Mouse (Mus musculus) forebrain, postnatal 0 days (tissue): ENCODE measurements around the gene Cd99l2. TPM values are rescaled to one million over a fixed set of nuclear protein-coding genes. Genes with fewer than 3 reads are reported as not detected.
A peak's percentile ranks its signal among the peaks of the same experiment; 100 is the strongest.
"Not testable (repeated sequence)": the region's sequence is repeated elsewhere in the genome, so short reads cannot be mapped to it uniquely, and the experiment has no call there.

Experiments used
- ATAC-seq: fragments of 200-750 bp; cut with Nextera tagmentation; 2 replicates; pipeline ENCODE4 v1.8.0; 2017; ENCODE audit warnings: mild to moderate bottlenecking, moderate library complexity
- DNase-seq: peaks from one replicate; pipeline ENCODE4 v3.0.0-alpha.2; 2015
- H3K27ac ChIP-seq: fragments of 300-500 bp; sonication (generic); 2 replicates; pipeline ENCODE4 v1.5.1; 2014; ENCODE audit warnings: low read depth, mild to moderate bottlenecking, antibody characterized with exemption, low read length, moderate library complexity, mixed read lengths
- H3K27me3 ChIP-seq: fragments of 300-500 bp; sonication (generic); 2 replicates; pipeline ENCODE4 v1.6.1; 2014; ENCODE audit warnings: mild to moderate bottlenecking, low read length, mixed read lengths; ENCODE audit not compliant: insufficient read depth
- H3K36me3 ChIP-seq: fragments of 300-500 bp; sonication (generic); 2 replicates; pipeline ENCODE4 v1.6.1; 2014; ENCODE audit warnings: mild to moderate bottlenecking, moderate library complexity; ENCODE audit not compliant: insufficient read depth
- H3K4me1 ChIP-seq: fragments of 300-500 bp; sonication (generic); 2 replicates; pipeline ENCODE4 v1.6.1; 2014; ENCODE audit warnings: antibody characterized with exemption; ENCODE audit not compliant: insufficient read depth
- H3K4me2 ChIP-seq: fragments of 300-500 bp; sonication (generic); 2 replicates; pipeline ENCODE4 v1.6.1; 2014; ENCODE audit warnings: low read depth, mild to moderate bottlenecking, moderate library complexity
- H3K4me3 ChIP-seq: fragments of 300-500 bp; sonication (generic); 2 replicates; pipeline ENCODE4 v1.5.1; 2014; ENCODE audit warnings: low read depth, low read length, mixed read lengths
- H3K9ac ChIP-seq: fragments of 300-500 bp; sonication (generic); 2 replicates; pipeline ENCODE4 v1.6.1; 2014; ENCODE audit warnings: mild to moderate bottlenecking
- H3K9me3 ChIP-seq: fragments of 300-500 bp; sonication (generic); 2 replicates; pipeline ENCODE4 v1.6.1; 2016; ENCODE audit warnings: low read length
- CTCF ChIP-seq: sonication (generic); IDR thresholded peaks from 2 replicates; pipeline ENCODE4 v1.5.1; 2016; ENCODE audit warnings: antibody characterized with exemption, control low read depth, low read depth
- WGBS: fragments of 180-500 bp; shearing (Covaris S2); extraction: QIAGEN DNeasy Blood & Tissue Kit; methylation state at CpG from one replicate; pipeline ENCODE4 v1.1.7; 2014; 5-methylcytosine and 5-hydroxymethylcytosine counted together
- polyA plus RNA-seq: library from polyadenylated mRNA; unstranded; fragments of >200 nt; fragmentation: Nextera tagmentation; extraction: Ambion mirVana; gene quantifications from 2 replicates; pipeline ENCODE4 v1.2.1, GENCODE M21; 2015
- total RNA-seq: library from RNA; depleted of rRNA; stranded (reverse); fragments of >200 nt; gene quantifications from 2 replicates; pipeline ENCODE4 v1.2.3, GENCODE M21; 2014

Gene Cd99l2
- total and polyA plus RNA-seq, 2 experiments from 2014 or later = 61.1 to 94.8 TPM

DNA sequence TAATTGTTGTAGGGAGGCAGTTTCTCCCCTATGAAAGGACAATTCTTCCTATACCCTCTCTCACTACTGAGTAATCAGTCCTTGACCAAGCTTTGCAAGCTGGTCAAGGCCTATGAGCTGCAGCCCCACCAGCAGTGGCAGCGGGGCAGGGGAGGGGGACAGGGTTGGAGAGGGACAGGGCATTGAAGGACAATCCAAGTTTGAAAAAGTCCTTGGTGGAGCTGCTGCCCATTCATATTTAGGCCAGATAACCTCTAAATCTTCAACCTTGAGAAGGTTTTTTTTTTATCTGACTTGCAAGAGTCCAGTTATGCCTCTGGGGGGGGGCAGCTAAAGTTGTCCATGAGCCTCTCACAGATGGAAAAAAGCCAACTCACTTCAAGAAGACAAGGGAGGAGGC, 34.8 kb upstream of the Cd99l2 start:
- no peak overlapping the region for H3K4me3 ChIP-seq
- WGBS = 77% methylated on average over 1 of the region's 1 CpGs
- H3K4me2 ChIP-seq = no peak overlapping the region
- no peaks in the 10 kb centered on the region for H3K36me3 ChIP-seq
- DNase-seq (no peak), ATAC-seq (no peak)
- no peak overlapping the region for H3K9ac ChIP-seq
- H3K27ac ChIP-seq = no peak overlapping the region
- no peaks in the 10 kb centered on the region for H3K27me3 ChIP-seq
- no peak for TF ChIP-seq CTCF
- H3K4me1 ChIP-seq = no peaks in the 10 kb centered on the region
- no peaks in the 10 kb centered on the region for H3K9me3 ChIP-seq

DNA sequence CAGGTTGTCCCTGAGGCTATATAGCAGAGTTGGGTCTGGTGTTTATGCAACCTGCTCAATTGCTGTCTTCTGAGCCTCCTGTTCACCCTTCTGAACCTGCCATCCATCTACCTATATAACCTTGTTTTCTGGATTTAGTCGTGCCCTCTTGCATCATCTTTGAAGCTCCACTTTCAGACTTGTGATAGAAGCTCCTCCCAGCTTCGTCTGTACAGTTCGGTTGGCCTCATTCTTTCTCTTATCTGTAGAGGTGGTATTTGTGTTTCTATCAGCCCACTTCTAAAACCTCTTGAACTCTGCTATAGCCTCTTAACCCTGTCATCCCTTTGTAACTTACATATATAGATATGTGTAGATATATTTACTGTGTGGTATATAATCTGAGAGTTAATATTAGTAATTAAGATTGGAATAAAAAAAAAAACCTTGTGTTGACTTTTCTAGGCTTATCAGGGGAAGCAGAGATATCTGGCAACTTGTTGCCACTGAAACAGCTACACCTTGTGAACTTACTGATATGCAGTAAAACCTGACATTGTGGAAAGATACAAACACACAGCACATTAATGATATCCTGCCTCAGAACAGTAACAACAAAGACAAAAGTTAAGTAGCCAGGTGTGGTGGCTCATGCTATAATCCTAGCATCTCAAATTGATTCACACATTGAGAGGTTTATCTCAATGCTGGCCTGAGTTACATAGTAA, 33.1 kb upstream of the Cd99l2 start:
- DNase-seq (no peak), ATAC-seq (no peak)
- Histone ChIP-seq H3K27ac (no peak overlapping the region), H3K4me1 (no peaks in the 10 kb centered on the region), H3K9ac (no peak overlapping the region), H3K4me2 (no peak overlapping the region), H3K36me3 (no peaks in the 10 kb centered on the region), H3K9me3 (no peaks in the 10 kb centered on the region), H3K4me3 (no peak overlapping the region), H3K27me3 (no peaks in the 10 kb centered on the region)
- WGBS = 81% methylated on average over 3 of the region's 3 CpGs
- no peak for TF ChIP-seq CTCF

DNA sequence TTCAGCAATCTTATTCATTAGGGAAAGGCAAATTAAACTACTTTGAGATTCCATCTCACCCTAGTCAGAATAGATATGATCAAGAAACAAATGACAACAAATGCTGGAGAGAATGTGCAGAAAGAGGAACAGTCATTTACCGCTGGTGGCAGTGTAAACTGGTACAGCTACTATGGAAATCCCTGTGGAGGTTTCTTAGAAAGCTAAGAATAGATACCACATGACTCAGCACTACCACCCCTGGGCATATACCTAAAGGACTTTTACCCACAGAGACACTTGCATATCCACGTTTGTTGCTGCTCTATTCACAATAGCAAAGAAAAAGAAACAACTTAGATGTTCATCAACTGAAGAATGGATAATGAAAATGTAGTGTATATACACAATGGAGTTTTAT, 31.7 kb upstream of the Cd99l2 start:
- no peak overlapping the region for H3K4me3 ChIP-seq
- DNase-seq = no peak
- no peak overlapping the region for H3K4me2 ChIP-seq
- no peak overlapping the region for H3K27ac ChIP-seq
- 67% methylated on average over 2 of the region's 2 CpGs for WGBS
- no peaks in the 10 kb centered on the region for H3K4me1 ChIP-seq
- ATAC-seq = no peak
- no peaks in the 10 kb centered on the region for H3K36me3 ChIP-seq
- no peak overlapping the region for H3K9ac ChIP-seq
- TF ChIP-seq CTCF = no peak
- no peaks in the 10 kb centered on the region for H3K27me3 ChIP-seq
- no peaks in the 10 kb centered on the region for H3K9me3 ChIP-seq

DNA sequence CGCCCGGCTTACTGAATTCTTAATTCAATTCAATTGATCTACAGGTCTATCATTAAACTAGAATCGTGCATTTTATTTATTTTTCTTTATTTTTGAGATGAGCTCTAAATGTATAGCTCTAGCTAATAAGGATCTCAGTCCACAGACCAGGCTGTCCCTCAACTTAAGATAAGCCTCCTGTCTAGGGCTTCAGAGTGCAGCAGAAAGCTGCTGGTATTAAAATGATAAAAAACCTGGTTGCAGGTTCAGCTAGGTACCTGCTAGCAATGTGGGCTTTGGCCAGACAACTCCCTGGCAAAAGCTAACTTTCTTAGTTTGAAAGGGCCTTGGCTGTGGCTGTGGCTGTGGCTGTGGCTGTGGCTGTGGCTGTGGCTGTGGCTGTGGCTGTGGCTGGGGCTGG, 30.2 kb upstream of the Cd99l2 start:
- H3K4me2 ChIP-seq = no peak overlapping the region
- no peak for DNase-seq
- 87% methylated on average over 3 of the region's 3 CpGs for WGBS
- ATAC-seq = no peak
- H3K36me3 ChIP-seq = no peaks in the 10 kb centered on the region
- no peaks in the 10 kb centered on the region for H3K9me3 ChIP-seq
- no peaks in the 10 kb centered on the region for H3K4me1 ChIP-seq
- no peak for TF ChIP-seq CTCF
- no peaks in the 10 kb centered on the region for H3K27me3 ChIP-seq
- no peak overlapping the region for H3K4me3 ChIP-seq
- H3K9ac ChIP-seq = no peak overlapping the region
- no peak overlapping the region for H3K27ac ChIP-seq

DNA sequence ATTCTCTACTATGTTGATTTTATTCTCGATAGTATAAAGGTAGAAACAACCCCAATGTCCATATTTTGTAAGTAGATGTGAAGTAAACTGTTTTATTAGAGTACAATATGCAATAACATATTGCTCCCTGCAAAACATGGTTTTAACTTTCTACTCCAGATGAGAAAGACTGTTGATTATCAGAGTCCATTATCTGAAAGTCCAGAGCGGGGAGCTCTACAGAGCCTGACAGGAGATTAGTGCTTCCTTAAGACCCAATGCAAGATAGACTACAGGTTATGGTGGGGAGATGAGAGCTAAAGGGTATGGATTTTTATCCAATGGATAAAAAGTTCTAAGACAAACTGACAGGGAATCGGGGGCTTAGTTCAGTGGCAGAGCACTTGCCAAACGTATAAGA, 26.6 kb upstream of the Cd99l2 start:
- no peaks in the 10 kb centered on the region for H3K36me3 ChIP-seq
- no peak overlapping the region for H3K9ac ChIP-seq
- no peaks in the 10 kb centered on the region for H3K27me3 ChIP-seq
- no peak overlapping the region for H3K4me2 ChIP-seq
- ATAC-seq (no peak), DNase-seq (no peak)
- H3K4me1 ChIP-seq = no peaks in the 10 kb centered on the region
- no peak for TF ChIP-seq CTCF
- no peak overlapping the region for H3K27ac ChIP-seq
- no peak overlapping the region for H3K4me3 ChIP-seq
- 76% methylated on average over 4 of the region's 4 CpGs for WGBS
- no peaks in the 10 kb centered on the region for H3K9me3 ChIP-seq

DNA sequence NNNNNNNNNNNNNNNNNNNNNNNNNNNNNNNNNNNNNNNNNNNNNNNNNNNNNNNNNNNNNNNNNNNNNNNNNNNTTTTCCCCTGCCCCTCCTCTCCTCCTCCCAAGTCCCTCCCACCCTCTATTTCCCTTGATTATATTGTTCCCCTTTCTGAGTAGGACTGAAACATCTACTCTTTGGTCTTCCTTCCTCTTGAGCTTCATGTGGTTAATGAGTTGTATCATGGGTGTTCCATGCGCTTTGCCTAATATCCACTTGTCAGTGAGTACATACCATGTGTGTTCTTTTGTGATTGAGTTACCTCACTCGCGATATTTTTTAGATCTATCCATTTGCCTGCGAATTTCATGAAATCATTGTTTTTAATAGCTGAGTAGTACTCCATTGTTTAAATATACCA, 13.9 kb upstream of the Cd99l2 start:
- H3K9ac ChIP-seq, H3K4me1 ChIP-seq, H3K27me3 ChIP-seq, H3K4me3 ChIP-seq, H3K36me3 ChIP-seq, DNase-seq, H3K4me2 ChIP-seq, H3K27ac ChIP-seq, H3K9me3 ChIP-seq, ATAC-seq: not testable (repeated sequence)
- WGBS = 90% methylated on average over 4 of the region's 4 CpGs

DNA sequence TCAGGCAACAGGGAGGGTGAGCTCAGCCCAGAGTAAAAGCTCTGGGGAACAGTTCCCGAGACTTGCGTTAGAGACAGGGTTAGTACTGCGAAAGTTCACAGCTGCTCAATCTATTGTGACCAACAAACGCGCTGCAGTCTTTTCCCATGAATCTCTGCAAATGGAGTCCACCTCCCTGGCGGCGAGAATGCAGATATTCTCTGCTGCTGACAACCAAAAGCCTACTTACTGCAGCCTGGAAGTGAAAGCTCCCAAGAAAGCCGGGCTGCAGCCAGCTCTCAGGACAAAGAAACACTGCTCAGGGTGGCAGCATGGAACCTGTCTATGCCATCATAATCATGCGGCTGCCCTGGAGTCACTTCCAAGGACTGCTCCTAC, 619 bp upstream of the Cd99l2 start:
- peak overlapping the region; percentile 73 for H3K9ac ChIP-seq
- no peaks in the 10 kb centered on the region for H3K4me1 ChIP-seq
- DNase-seq (peak; percentile 70), ATAC-seq (peak; percentile 57)
- no peaks in the 10 kb centered on the region for H3K36me3 ChIP-seq
- peak overlapping the region; percentile 91 for H3K27ac ChIP-seq
- TF ChIP-seq CTCF = peak; percentile 45
- H3K4me2 ChIP-seq = peak overlapping the region; percentile 70
- 27% methylated on average over 9 of the region's 9 CpGs for WGBS
- H3K9me3 ChIP-seq = no peaks in the 10 kb centered on the region
- peak overlapping the region; percentile 50 for H3K4me3 ChIP-seq
- no peaks in the 10 kb centered on the region for H3K27me3 ChIP-seq
